Mouse (Mus musculus): ENCODE data around the gene Wdr44.

DNA sequence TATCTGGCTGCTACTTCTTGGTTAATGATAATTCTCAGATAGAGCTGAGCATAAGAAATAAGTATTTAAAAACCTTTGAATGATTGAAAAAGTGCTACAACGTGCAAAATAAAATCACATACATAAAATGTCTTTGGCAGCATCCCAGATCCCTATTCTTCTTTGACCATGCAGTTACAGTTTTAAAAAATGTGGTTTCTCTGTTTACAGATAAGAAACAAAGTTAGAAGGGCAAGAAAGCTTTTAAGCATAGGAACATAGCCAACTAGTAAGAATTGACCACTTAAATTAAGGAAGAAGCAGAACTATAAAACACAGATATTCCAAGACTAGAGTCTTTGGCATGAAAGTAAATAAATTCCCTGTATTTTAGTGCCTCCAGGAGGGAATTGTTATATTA lies 34.6 kb downstream of the Wdr44 start:
- TF ChIP-seq CTCF (IDR thresholded peaks at IDR 0.05; ENCODE audit: low read depth) (no peak), EP300 (IDR thresholded peaks at IDR 0.05; ENCODE audit: low read depth) (no peak)
